Mouse (Mus musculus): Measurements from ENCODE around the gene Polr3h. TPM values are rescaled to one million over a fixed set of nuclear protein-coding genes. Genes with fewer than 3 reads are reported as not detected.

Polr3h gene
- total and polyA plus RNA-seq, 3 experiments: 8.4 to 36.8 (median 25.0) TPM

- Histone ChIP-seq H3K4me1 (ENCODE audit: insufficient read depth, low read depth, low read length) (peaks cover 59% of the 10 kb centered on the region), H3K27me3 (ENCODE audit: insufficient read depth, low read length) (no peaks in the 10 kb centered on the region), H3K36me3 (replicated peaks) (peaks cover 61% of the 10 kb centered on the region), H3K4me3 (ENCODE audit: low read depth, low read length) (peak within 1 kb of the TSS; percentile 100), H3K9me3 (replicated peaks) (no peaks in the 10 kb centered on the region)
- ATAC-seq (ENCODE audit: extremely low read depth, insufficient number of reproducible peaks, low FRiP score, poor library complexity, severe bottlenecking) (peak; percentile 78), DNase-seq (ENCODE audit: low spot score) (peak; percentile 55)
- no peak for TF ChIP-seq POLR2AphosphoS5 (IDR thresholded peaks at IDR 0.05; ENCODE audit: insufficient replicate concordance, low read depth, low read length)
- TF ChIP-seq GATA2 (IDR thresholded peaks at IDR 0.05; ENCODE audit: borderline replicate concordance, low read depth, low read length): no peak
- no peak for TF ChIP-seq GATA1 (IDR thresholded peaks at IDR 0.05; ENCODE audit: borderline replicate concordance, low read length)
- no peak for TF ChIP-seq CTCF (IDR thresholded peaks at IDR 0.05; ENCODE audit: low read depth, low read length)
- TF ChIP-seq TAL1 (conservative IDR thresholded peaks at IDR 0.05; ENCODE audit: low read depth, low read length): no peak
Measured at GRCm38 (mm10) chr15:81872262-81873136, 53.5 kb downstream of the Polr3h start, which contains the start of gene Aco2. Gene Aco2, plus strand, starts transcription at chr15:81872309.

GRCm38 (mm10) chr15:81871604-81872261, 54.3 kb downstream of the Polr3h start, which contains the start of gene Phf5a:
Gene Phf5a, minus strand, starts transcription at chr15:81871911.
- Histone ChIP-seq H3K9me3 (replicated peaks) (no peaks in the 10 kb centered on the region), H3K27me3 (ENCODE audit: insufficient read depth, low read length) (no peaks in the 10 kb centered on the region), H3K4me3 (ENCODE audit: low read depth, low read length) (peak within 1 kb of the TSS; percentile 100), H3K4me1 (ENCODE audit: insufficient read depth, low read depth, low read length) (peaks cover 60% of the 10 kb centered on the region), H3K36me3 (replicated peaks) (peaks cover 61% of the 10 kb centered on the region)
- DNase-seq (ENCODE audit: low spot score): peak; percentile 76
- TF ChIP-seq TAL1 (conservative IDR thresholded peaks at IDR 0.05; ENCODE audit: low read depth, low read length): no peak
- no peak for TF ChIP-seq GATA2 (IDR thresholded peaks at IDR 0.05; ENCODE audit: borderline replicate concordance, low read depth, low read length)
- TF ChIP-seq POLR2AphosphoS5 (IDR thresholded peaks at IDR 0.05; ENCODE audit: insufficient replicate concordance, low read depth, low read length): no peak
- TF ChIP-seq CTCF (IDR thresholded peaks at IDR 0.05; ENCODE audit: low read depth, low read length): no peak
- TF ChIP-seq GATA1 (IDR thresholded peaks at IDR 0.05; ENCODE audit: borderline replicate concordance, low read length): no peak
- ATAC-seq (ENCODE audit: extremely low read depth, insufficient number of reproducible peaks, low FRiP score, poor library complexity, severe bottlenecking): peak; percentile 77

- Histone ChIP-seq H3K4me1 (ENCODE audit: insufficient read depth, low read depth, low read length) (peaks cover 52% of the 10 kb centered on the region), H3K36me3 (replicated peaks) (peaks cover 72% of the 10 kb centered on the region), H3K27me3 (ENCODE audit: insufficient read depth, low read length) (no peaks in the 10 kb centered on the region; the same call in 1 of the 2 replicates), H3K9me3 (replicated peaks) (no peaks in the 10 kb centered on the region), H3K4me3 (ENCODE audit: low read depth, low read length) (no peak overlapping the region; the same call in 1 of the 2 replicates)
- ATAC-seq (ENCODE audit: extremely low read depth, insufficient number of reproducible peaks, low FRiP score, poor library complexity, severe bottlenecking) (no peak), DNase-seq (ENCODE audit: low spot score) (no peak)
- TF ChIP-seq POLR2AphosphoS5 (IDR thresholded peaks at IDR 0.05; ENCODE audit: insufficient replicate concordance, low read depth, low read length) (no peak), GATA1 (IDR thresholded peaks at IDR 0.05; ENCODE audit: borderline replicate concordance, low read length) (no peak), TAL1 (conservative IDR thresholded peaks at IDR 0.05; ENCODE audit: low read depth, low read length) (no peak), GATA2 (IDR thresholded peaks at IDR 0.05; ENCODE audit: borderline replicate concordance, low read depth, low read length) (no peak)
Measured at GRCm38 (mm10) chr15:81869985-81870384, 56.1 kb downstream of the Polr3h start.

- ATAC-seq (ENCODE audit: extremely low read depth, insufficient number of reproducible peaks, low FRiP score, poor library complexity, severe bottlenecking): no peak
- Histone ChIP-seq H3K9me3 (replicated peaks) (no peaks in the 10 kb centered on the region), H3K36me3 (replicated peaks) (peaks cover 65% of the 10 kb centered on the region), H3K27me3 (ENCODE audit: insufficient read depth, low read length) (no peaks in the 10 kb centered on the region; the same call in 1 of the 2 replicates), H3K4me3 (ENCODE audit: low read depth, low read length) (no peak overlapping the region), H3K4me1 (ENCODE audit: insufficient read depth, low read depth, low read length) (peaks cover 38% of the 10 kb centered on the region)
- DNase-seq (ENCODE audit: low spot score): no peak
- TF ChIP-seq TAL1 (conservative IDR thresholded peaks at IDR 0.05; ENCODE audit: low read depth, low read length) (no peak), GATA2 (IDR thresholded peaks at IDR 0.05; ENCODE audit: borderline replicate concordance, low read depth, low read length) (no peak), POLR2AphosphoS5 (IDR thresholded peaks at IDR 0.05; ENCODE audit: insufficient replicate concordance, low read depth, low read length) (no peak), GATA1 (IDR thresholded peaks at IDR 0.05; ENCODE audit: borderline replicate concordance, low read length) (no peak), CTCF (IDR thresholded peaks at IDR 0.05; ENCODE audit: low read depth, low read length) (no peak)
Measured at GRCm38 (mm10) chr15:81864238-81864637, 61.8 kb downstream of the Polr3h start.

GRCm38 (mm10) chr15:81860471-81861135, 65.4 kb downstream of the Polr3h start:
- H3K36me3 ChIP-seq (replicated peaks): peaks cover 29% of the 10 kb centered on the region
- no peak for ATAC-seq (ENCODE audit: extremely low read depth, insufficient number of reproducible peaks, low FRiP score, poor library complexity, severe bottlenecking)

More at GRCm38 (mm10) chr15:81860471-81861135, 65.4 kb downstream of the Polr3h start:
- Histone ChIP-seq H3K4me3 (ENCODE audit: low read depth, low read length) (no peak overlapping the region), H3K27me3 (ENCODE audit: insufficient read depth, low read length) (no peaks in the 10 kb centered on the region; the same call in 1 of the 2 replicates), H3K4me1 (ENCODE audit: insufficient read depth, low read depth, low read length) (peaks cover 52% of the 10 kb centered on the region), H3K9me3 (replicated peaks) (no peaks in the 10 kb centered on the region)
- no peak for TF ChIP-seq GATA1 (IDR thresholded peaks at IDR 0.05; ENCODE audit: borderline replicate concordance, low read length)
- no peak for TF ChIP-seq POLR2AphosphoS5 (IDR thresholded peaks at IDR 0.05; ENCODE audit: insufficient replicate concordance, low read depth, low read length)
- no peak for TF ChIP-seq GATA2 (IDR thresholded peaks at IDR 0.05; ENCODE audit: borderline replicate concordance, low read depth, low read length)
- no peak for TF ChIP-seq TAL1 (conservative IDR thresholded peaks at IDR 0.05; ENCODE audit: low read depth, low read length)
- no peak for TF ChIP-seq CTCF (IDR thresholded peaks at IDR 0.05; ENCODE audit: low read depth, low read length)
- no peak for DNase-seq (ENCODE audit: low spot score)
